15 mouse cellular contexts compared by ENCODE assay signal in genomic region chr9:100963428-100963912, GRCm38 (mm10).
DNase-seq lines count a peak whose midpoint lies in the region; ATAC-seq and TF ChIP-seq lines count a peak whose summit lies in the region.
"Had no signal": no experiment of that assay in that cellular context is flagged by ENCODE, and none has a peak within 500 bp of the region (broad histone marks: within the 10 kb centered on the region; RNA-seq: fewer than 3 reads in every experiment).

No protein-coding gene starts in this region.

- H3K9ac ChIP-seq in liver, embryonic 11.5 days (ENCODE audit: low read depth, low read length): no peak overlapping the region
- H3K9ac ChIP-seq in forebrain, embryonic 15.5 days (replicated peaks): no peak overlapping the region
- no peak overlapping the region for H3K9ac ChIP-seq in midbrain, embryonic 13.5 days (replicated peaks)
- H3K9ac ChIP-seq: embryonic facial prominence, embryonic 15.5 days; kidney, embryonic 15.5 days; lung, embryonic 14.5 days had no signal

- TF ChIP-seq POLR2A in lung, adult 2 months (IDR thresholded peaks at IDR 0.05; ENCODE audit: borderline replicate concordance, extremely low read depth, low read depth, low read length): no peak

- H3K4me1 ChIP-seq in liver, embryonic 11.5 days (replicated peaks; ENCODE audit: control insufficient read depth, insufficient read depth, low read length): no peaks in the 10 kb centered on the region
- peaks cover 12% of the 10 kb centered on the region for H3K4me1 ChIP-seq in forebrain, embryonic 15.5 days
- peaks cover 16% of the 10 kb centered on the region for H3K4me1 ChIP-seq in midbrain, embryonic 13.5 days (replicated peaks)
- no peaks in the 10 kb centered on the region for H3K4me1 ChIP-seq in lung, adult 2 months (ENCODE audit: control insufficient read depth, insufficient read depth, low read length)
- H3K4me1 ChIP-seq: embryonic facial prominence, embryonic 15.5 days; kidney, embryonic 15.5 days had no signal

- H3K4me2 ChIP-seq in liver, embryonic 11.5 days: no peak overlapping the region
- H3K4me2 ChIP-seq in forebrain, embryonic 15.5 days (replicated peaks): no peak overlapping the region
- no peak overlapping the region for H3K4me2 ChIP-seq in midbrain, embryonic 13.5 days (replicated peaks)
- H3K4me2 ChIP-seq: embryonic facial prominence, embryonic 15.5 days; kidney, embryonic 15.5 days; lung, embryonic 14.5 days had no signal

- no peak overlapping the region for H3K4me3 ChIP-seq in liver, embryonic 11.5 days (ENCODE audit: low read depth, low read length)
- no peak overlapping the region for H3K4me3 ChIP-seq in forebrain, embryonic 15.5 days
- H3K4me3 ChIP-seq in midbrain, embryonic 13.5 days (replicated peaks): no peak overlapping the region
- no peak overlapping the region for H3K4me3 ChIP-seq in lung, adult 2 months (replicated peaks; ENCODE audit: extremely low read depth, low read depth, low read length)
- H3K4me3 ChIP-seq: embryonic facial prominence, embryonic 15.5 days; kidney, embryonic 15.5 days had no signal

- no peak overlapping the region for H3K27ac ChIP-seq in liver, embryonic 11.5 days (ENCODE audit: low read depth, low read length)
- H3K27ac ChIP-seq in forebrain, embryonic 15.5 days (replicated peaks): no peak overlapping the region
- H3K27ac ChIP-seq in midbrain, embryonic 13.5 days: no peak overlapping the region; the same call in 1 of the 2 replicates
- H3K27ac ChIP-seq: embryonic facial prominence, embryonic 15.5 days; kidney, embryonic 15.5 days had no signal

- TF ChIP-seq CTCF in lung, adult 2 months (IDR thresholded peaks at IDR 0.05; ENCODE audit: insufficient read depth, low read length): no peak

- no peak for DNase-seq in liver, embryonic 11.5 days (ENCODE audit: low spot score)
- DNase-seq in liver (no peak), MEL-GATA-1-ER (ENCODE audit: extremely low read depth, low read depth) (peak; percentile 33)
- no peak for DNase-seq in gastrocnemius, postnatal 25 days
- no peak for DNase-seq in layer of hippocampus, adult 18-20 months (ENCODE audit: low spot score in 2 of 2)
- no peak for DNase-seq in lung, adult 2 months
- DNase-seq: adrenal gland, postnatal 36 days; lung, embryonic 14.5 days; right cerebral cortex, postnatal 25 days; thymus, adult 18-20 months had no signal

- 66% methylated on average over 1 of the region's 1 CpGs for WGBS in liver, embryonic 11.5 days
- 16% methylated on average over 1 of the region's 1 CpGs for WGBS in forebrain, embryonic 15.5 days
- 30% methylated on average over 1 of the region's 1 CpGs for WGBS in midbrain, embryonic 13.5 days
- WGBS in lung, adult 2 months: 90% methylated on average over 1 of the region's 1 CpGs

- no peaks in the 10 kb centered on the region for H3K27me3 ChIP-seq in liver, embryonic 11.5 days (replicated peaks; ENCODE audit: control insufficient read depth, insufficient read depth, low read length)
- no peaks in the 10 kb centered on the region for H3K27me3 ChIP-seq in forebrain, embryonic 15.5 days
- H3K27me3 ChIP-seq in midbrain, embryonic 13.5 days: no peaks in the 10 kb centered on the region
- H3K27me3 ChIP-seq: embryonic facial prominence, embryonic 15.5 days; kidney, embryonic 15.5 days had no signal

- ATAC-seq in liver, embryonic 11.5 days (replicated peaks; ENCODE audit: low FRiP score): peak; percentile 41; the same call in 1 of the 2 replicates
- peak; percentile 66 for ATAC-seq in forebrain, embryonic 15.5 days (replicated peaks)
- peak; percentile 89 for ATAC-seq in midbrain, embryonic 13.5 days
- ATAC-seq: activated CD4-positive, CD25-positive, alpha-beta regulatory T cell, adult 4 months had no signal

- H3K36me3 ChIP-seq in liver, embryonic 11.5 days (ENCODE audit: control insufficient read depth, insufficient read depth, low read length): no peaks in the 10 kb centered on the region
- H3K36me3 ChIP-seq in forebrain, embryonic 15.5 days: peaks cover 9% of the 10 kb centered on the region; the same call in 1 of the 2 replicates
- peaks cover 8% of the 10 kb centered on the region for H3K36me3 ChIP-seq in midbrain, embryonic 13.5 days

- no peaks in the 10 kb centered on the region for H3K9me3 ChIP-seq in liver, embryonic 11.5 days (ENCODE audit: control insufficient read depth, low read length)
- H3K9me3 ChIP-seq in forebrain, embryonic 15.5 days: no peaks in the 10 kb centered on the region
- H3K9me3 ChIP-seq in midbrain, embryonic 13.5 days: no peaks in the 10 kb centered on the region
- H3K9me3 ChIP-seq: embryonic facial prominence, embryonic 15.5 days; kidney, embryonic 15.5 days had no signal
